Comparison of ENCODE assay signal across 30 mouse cellular contexts in the genomic region with DNA sequence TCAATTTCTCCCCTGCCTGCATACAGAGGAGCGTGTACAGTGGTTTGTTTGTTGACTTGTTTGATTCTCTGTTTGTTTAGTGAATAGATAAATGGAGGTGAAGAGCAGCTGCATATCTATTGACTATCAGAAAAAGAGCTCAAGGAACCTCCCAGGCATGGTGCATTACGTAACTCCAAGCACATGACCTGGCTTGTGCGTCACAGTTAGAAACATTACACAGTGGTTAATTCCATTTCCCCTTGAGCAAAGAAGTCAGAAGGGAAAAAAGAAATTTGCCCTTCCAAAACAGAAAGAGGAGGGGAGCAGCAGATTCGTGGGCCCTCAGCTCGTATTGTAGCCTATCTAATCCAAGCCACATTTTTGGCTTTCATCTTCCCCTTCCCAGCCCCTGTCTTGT. TPM values are rescaled to one million over a fixed set of nuclear protein-coding genes. Genes with fewer than 3 reads are reported as not detected.
A peak's percentile ranks its signal among the peaks of the same experiment; 100 is the strongest.
DNase-seq lines count a peak whose midpoint lies in the region; TF ChIP-seq lines count a peak whose summit lies in the region.
"Had no signal": no experiment of that assay in that cellular context is flagged by ENCODE, and none has a peak within 500 bp of the region (broad histone marks: within the 10 kb centered on the region; RNA-seq: fewer than 3 reads in every experiment).

No protein-coding gene starts in this region.

- 62% methylated on average over 5 of the region's 5 CpGs for WGBS in kidney, adult 2 months

- intact Hi-C loops in left cerebral cortex, postnatal 36 days (cut with DNase I), result no loop called here

- H3K27ac ChIP-seq in kidney, adult 2 months (ENCODE audit: insufficient read depth, low read depth, low read length), result peak overlapping the region; percentile 64
- H3K27ac ChIP-seq: embryonic facial prominence, embryonic 12.5 days; forebrain, embryonic 10.5 days; forebrain, embryonic 15.5 days; heart, adult 2 months; hindbrain, embryonic 14.5 days; kidney, postnatal 0 days; limb, embryonic 12.5 days; liver, embryonic 13.5 days; neural tube, embryonic 15.5 days had no signal

- no peak overlapping the region for H3K4me3 ChIP-seq in kidney, adult 2 months (ENCODE audit: insufficient read depth, low read depth, low read length)
- H3K4me3 ChIP-seq: embryonic facial prominence, embryonic 12.5 days; forebrain, embryonic 10.5 days; forebrain, embryonic 15.5 days; heart, adult 2 months; heart, embryonic 12.5 days; limb, embryonic 12.5 days; liver, embryonic 13.5 days; neural tube, embryonic 15.5 days had no signal

- H3K36me3 ChIP-seq in kidney, adult 2 months (ENCODE audit: control insufficient read depth, insufficient read depth, low read length), result no peaks in the 10 kb centered on the region
- H3K36me3 ChIP-seq: embryonic facial prominence, embryonic 12.5 days; forebrain, embryonic 15.5 days; G1E; heart, embryonic 12.5 days; limb, embryonic 12.5 days; liver, embryonic 13.5 days; neural tube, embryonic 15.5 days had no signal

- H3K27me3 ChIP-seq in kidney, adult 2 months (replicated peaks; ENCODE audit: control insufficient read depth, insufficient read depth, low read length), result no peaks in the 10 kb centered on the region
- H3K27me3 ChIP-seq: embryonic facial prominence, embryonic 12.5 days; forebrain, embryonic 15.5 days; heart, embryonic 12.5 days; liver, embryonic 13.5 days; neural tube, embryonic 15.5 days; Patski had no signal

- no peak for TF ChIP-seq CTCF in kidney, adult 2 months (conservative IDR thresholded peaks at IDR 0.05; ENCODE audit: insufficient read depth, insufficient read length, low read depth, low read length)

- H3K4me1 ChIP-seq in kidney, adult 2 months (ENCODE audit: control insufficient read depth, insufficient read depth, low read length), result no peaks in the 10 kb centered on the region
- H3K4me1 ChIP-seq: embryonic facial prominence, embryonic 12.5 days; forebrain, embryonic 10.5 days; forebrain, embryonic 15.5 days; heart, embryonic 12.5 days; liver, embryonic 13.5 days; neural tube, embryonic 15.5 days had no signal

- TF ChIP-seq POLR2A in kidney, adult 2 months (IDR thresholded peaks at IDR 0.05; ENCODE audit: low read depth, low read length), result no peak

- DNase-seq in adrenal gland, adult 2 months, result peak; percentile 33
- DNase-seq in adrenal gland, postnatal 25 days, result no peak
- peak; percentile 28 for DNase-seq in kidney, adult 2 months
- no peak for DNase-seq in kidney, postnatal 14 days
- DNase-seq in lung, postnatal 36 days, result peak; percentile 39
- no peak for DNase-seq in lung, postnatal 25 days (ENCODE audit: low spot score)
- no peak for DNase-seq in left cerebral cortex, postnatal 36 days (ENCODE audit: low spot score in 2 of 2)
- DNase-seq in testis, postnatal 14 days (ENCODE audit: low spot score), result no peak
- DNase-seq: cerebellum, adult 8-10 months; cerebellum, postnatal 25 days; gastrocnemius, postnatal 25 days; heart, adult 2 months; heart, postnatal 4 days; liver, embryonic 13.5 days; lung, adult 2 months; lung, postnatal 14 days; midbrain, embryonic 14.5 days; retina, postnatal 1 day; right cerebral cortex, postnatal 14 days had no signal

RNA-seq across cellular contexts. Expression of gene Pappa, which starts 11.1 kb away (rescaled TPM):
- under 1 TPM; 0.37 to 0.45 TPM for total RNA-seq in adrenal gland, adult 2 months (2021)
- polyA plus RNA-seq in adrenal gland, adult 2 months (2012; rRNA removed), result 0.02 and 0.07 TPM in 2 replicates
- 0.33 and 0.39 TPM in 2 replicates for total RNA-seq in adrenal gland, postnatal 25 days (2021)
- polyA plus RNA-seq in kidney, adult 2 months (2012; rRNA removed), result 1.4 and 1.5 TPM in 2 replicates
- under 1 TPM; 0.47 to 0.68 TPM for total RNA-seq in left cerebral cortex, postnatal 36 days (2021)
- total RNA-seq: megakaryocyte-erythroid progenitor cell, adult 5-6 weeks had no signal
- polyA plus RNA-seq: G1E had no signal

Comparison
In these comparisons a context has a peak if more than half of its experiments do, and no peak if none do; other contexts are left out.
1. DNase-seq: peak in adrenal gland, adult 2 months (single experiment), kidney, adult 2 months (single experiment) and lung, postnatal 36 days (single experiment); none in adrenal gland, postnatal 25 days (single experiment), kidney, postnatal 14 days (single experiment), lung, postnatal 25 days (single experiment), left cerebral cortex, postnatal 36 days (0 of 2) and testis, postnatal 14 days (single experiment).